Mouse (Mus musculus): ENCODE results near the gene Lekr1. TPM values are rescaled to one million over a fixed set of nuclear protein-coding genes. Genes with fewer than 3 reads are reported as not detected.

Lekr1 gene
- total RNA-seq (2021) (1 to 10 TPM; 2.5 to 4.6 TPM), polyA plus RNA-seq (2012; rRNA removed) (0.10 TPM in 1 of 2 replicates, not detected in the other)
- long read RNA-seq: 0 reads

- DNase-seq: peak; percentile 93
These were observed at the start of gene Lekr1 for GRCm38 (mm10) chr3:65665977-65666766. Lekr1 (plus strand) TSS chr3:65666228.

GRCm38 (mm10) chr3:65617507-65617906 lies 48.5 kb upstream of the Lekr1 start:
- DNase-seq: no peak

GRCm38 (mm10) chr3:65619340-65619739 lies 46.7 kb upstream of the Lekr1 start:
- DNase-seq: no peak

GRCm38 (mm10) chr3:65623057-65623456 lies 43.0 kb upstream of the Lekr1 start:
- DNase-seq: no peak

- no peak for DNase-seq
These were observed 40.3 kb upstream of the Lekr1 start for GRCm38 (mm10) chr3:65625496-65626289.

GRCm38 (mm10) chr3:65626290-65626914 lies 39.6 kb upstream of the Lekr1 start:
- no peak for DNase-seq

- DNase-seq: no peak
These were observed 38.9 kb upstream of the Lekr1 start for GRCm38 (mm10) chr3:65627021-65627706.

- no peak for DNase-seq
These were observed 38.4 kb upstream of the Lekr1 start for GRCm38 (mm10) chr3:65627707-65628028.

GRCm38 (mm10) chr3:65629565-65630112 lies 36.4 kb upstream of the Lekr1 start:
- no peak for DNase-seq

- no peak for DNase-seq
These were observed 32.4 kb upstream of the Lekr1 start for GRCm38 (mm10) chr3:65633604-65634003.

GRCm38 (mm10) chr3:65635983-65636382 lies 30.0 kb upstream of the Lekr1 start:
- DNase-seq: peak; percentile 54

GRCm38 (mm10) chr3:65637313-65637712 lies 28.7 kb upstream of the Lekr1 start:
- DNase-seq: no peak

GRCm38 (mm10) chr3:65638896-65639295 lies 27.1 kb upstream of the Lekr1 start:
- no peak for DNase-seq

- DNase-seq: no peak
These were observed 26.5 kb upstream of the Lekr1 start for GRCm38 (mm10) chr3:65639454-65640014.

- no peak for DNase-seq
These were observed 23.1 kb upstream of the Lekr1 start for GRCm38 (mm10) chr3:65642959-65643358.

GRCm38 (mm10) chr3:65643654-65644053 lies 22.4 kb upstream of the Lekr1 start:
- no peak for DNase-seq

GRCm38 (mm10) chr3:65647592-65647991 lies 18.4 kb upstream of the Lekr1 start:
- no peak for DNase-seq

- no peak for DNase-seq
These were observed 17.1 kb upstream of the Lekr1 start for GRCm38 (mm10) chr3:65648913-65649312.

- no peak for DNase-seq
These were observed 15.7 kb upstream of the Lekr1 start for GRCm38 (mm10) chr3:65650156-65650815.

GRCm38 (mm10) chr3:65654541-65655206 lies 11.4 kb upstream of the Lekr1 start:
- DNase-seq: no peak

Measured in adrenal gland, adult 2 months (tissue).